Mouse (Mus musculus) inflammation-experienced regulatory T-cells, adult 6 months (primary cell): ENCODE data around the gene Fam122a. TPM values are rescaled to one million over a fixed set of nuclear protein-coding genes. Genes with fewer than 3 reads are reported as not detected.

ENCODE experiments used
- ATAC-seq: one replicate; pipeline ENCODE4 v1.8.0; 2017
- polyA plus RNA-seq, 3 experiments: library from polyadenylated mRNA; unstranded; fragments of 100-300 nt; shearing (Covaris generic); gene quantifications; one replicate each; pipeline ENCODE4 v1.2.1; 2017

The Fam122a gene
- polyA plus RNA-seq, 3 experiments from 2014 or later, result 3.0 to 5.4 (median 5.1) TPM

DNA sequence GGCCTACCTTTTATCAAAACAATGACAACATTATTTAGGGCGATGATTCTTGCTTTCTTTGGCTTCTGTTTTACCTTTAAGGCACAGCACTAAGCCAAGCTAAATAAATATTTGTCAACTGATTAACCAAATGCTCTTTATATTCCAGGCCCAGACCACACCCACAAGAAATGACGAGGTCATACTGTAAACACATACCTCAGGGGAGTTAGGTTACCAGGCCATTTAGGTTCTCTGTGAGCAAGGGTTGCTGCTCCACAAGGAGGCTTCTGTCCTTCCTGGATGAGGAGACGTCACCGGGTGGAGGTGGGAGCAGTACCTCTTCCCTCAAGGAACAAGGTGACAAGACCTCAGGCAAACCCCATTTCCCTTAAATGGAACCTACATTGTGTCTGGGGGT is 49.9 kb downstream of the Fam122a start:
- no peak for ATAC-seq

DNA sequence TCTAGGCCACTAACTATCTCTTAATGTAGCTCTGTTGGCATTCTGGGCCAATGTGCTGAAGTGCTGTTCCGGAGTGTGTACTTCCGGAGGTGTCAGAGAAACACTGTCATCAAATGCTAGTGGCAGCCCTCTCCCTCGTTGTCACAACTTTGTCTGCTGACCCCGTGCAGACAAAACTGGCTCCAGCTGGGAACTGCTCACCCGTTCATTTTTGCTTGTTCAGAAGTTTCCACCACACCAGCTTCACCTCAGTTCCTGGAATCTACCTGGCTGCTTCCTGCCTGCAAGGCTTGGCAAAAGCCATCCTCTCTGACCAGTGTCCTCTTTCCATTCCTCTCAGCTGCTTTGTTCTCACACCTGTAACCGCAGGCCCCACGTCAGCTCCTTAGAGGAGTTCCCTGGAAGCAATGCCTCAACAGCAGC is 50.4 kb downstream of the Fam122a start:
- ATAC-seq, result no peak

Other genes starting within 250 kb of the Fam122a start
- 10 to 100 TPM; 12.9 to 16.1 (median 14.1) TPM for gene Fxn, start 196.8 kb downstream of the Fam122a start, polyA plus RNA-seq
- gene Pip5k1b, start 78.5 kb upstream of the Fam122a start, polyA plus RNA-seq, result 1 to 10 TPM in 2 of 3 experiments, under 1 TPM in 1; 0.36 to 9.4 (median 6.9) TPM
- gene Tmem252, start 196.7 kb upstream of the Fam122a start, polyA plus RNA-seq, result not detected